Mouse (Mus musculus) liver, embryonic 12.5 days (tissue): Measurements from ENCODE around the gene Spa17. TPM values are rescaled to one million over a fixed set of nuclear protein-coding genes. Genes with fewer than 3 reads are reported as not detected.

ENCODE experiments used
- ATAC-seq: fragments of 200-750 bp; cut with Nextera tagmentation; 2 replicates; pipeline ENCODE4 v1.8.0; 2017; ENCODE audit warnings: moderate number of reproducible peaks, mild to moderate bottlenecking, moderate library complexity
- H3K27ac ChIP-seq: fragments of 300-500 bp; sonication (generic); 2 replicates; pipeline ENCODE4 v1.5.1; 2016; ENCODE audit warnings: mild to moderate bottlenecking
- H3K27me3 ChIP-seq: fragments of 300-500 bp; sonication (generic); replicated peaks from 2 replicates; pipeline ENCODE4 v1.6.1; 2016; ENCODE audit warnings: mild to moderate bottlenecking, moderate library complexity
- H3K36me3 ChIP-seq: fragments of 300-500 bp; sonication (generic); 2 replicates; pipeline ENCODE4 v1.6.1; 2016; ENCODE audit warnings: mild to moderate bottlenecking, moderate library complexity
- H3K4me1 ChIP-seq: fragments of 300-500 bp; sonication (generic); 2 replicates; pipeline ENCODE4 v1.6.1; 2016
- H3K4me2 ChIP-seq: fragments of 300-500 bp; sonication (generic); 2 replicates; pipeline ENCODE4 v1.6.1; 2016; ENCODE audit warnings: mild to moderate bottlenecking, moderate library complexity
- H3K4me3 ChIP-seq: fragments of 300-500 bp; sonication (generic); 2 replicates; pipeline ENCODE4 v1.5.1; 2016; ENCODE audit warnings: mild to moderate bottlenecking, moderate library complexity
- H3K9ac ChIP-seq: fragments of 300-500 bp; sonication (generic); 2 replicates; pipeline ENCODE4 v1.6.1; 2016; ENCODE audit warnings: mild to moderate bottlenecking, moderate library complexity
- H3K9me3 ChIP-seq: fragments of 300-500 bp; sonication (generic); replicated peaks from 2 replicates; pipeline ENCODE4 v1.6.1; 2016; ENCODE audit warnings: mild to moderate bottlenecking, moderate library complexity
- WGBS: fragments of 180-500 bp; shearing (Covaris S2); methylation state at CpG from one replicate; pipeline ENCODE4 v1.1.7; 2016; ENCODE audit not compliant: insufficient replicate concordance; 5-methylcytosine and 5-hydroxymethylcytosine counted together
- polyA plus RNA-seq: library from polyadenylated mRNA; unstranded; fragments of >200 nt; fragmentation: Nextera tagmentation; extraction: Ambion mirVana; gene quantifications from 2 replicates; pipeline ENCODE4 v1.2.1, GENCODE M21; 2016

The Spa17 gene
- polyA plus RNA-seq, 1 experiment from 2014 or later = 2.8 TPM

GRCm38 (mm10) chr9:37634269-37634668 is 20.7 kb upstream of the Spa17 start:
- H3K27me3 ChIP-seq = no peaks in the 10 kb centered on the region
- no peak overlapping the region for H3K9ac ChIP-seq
- no peaks in the 10 kb centered on the region for H3K9me3 ChIP-seq
- 86% methylated on average over 3 of the region's 3 CpGs for WGBS
- no peak overlapping the region for H3K4me3 ChIP-seq
- no peak overlapping the region for H3K4me2 ChIP-seq
- H3K27ac ChIP-seq = no peak overlapping the region
- ATAC-seq = no peak
- no peaks in the 10 kb centered on the region for H3K36me3 ChIP-seq
- no peaks in the 10 kb centered on the region for H3K4me1 ChIP-seq

- Histone ChIP-seq H3K9ac (no peak overlapping the region), H3K4me2 (no peak overlapping the region), H3K4me1 (no peaks in the 10 kb centered on the region), H3K36me3 (peaks cover 2% of the 10 kb centered on the region; the same call in 1 of the 2 replicates), H3K9me3 (no peaks in the 10 kb centered on the region), H3K27me3 (no peaks in the 10 kb centered on the region), H3K4me3 (no peak overlapping the region), H3K27ac (no peak overlapping the region)
- ATAC-seq = no peak
- 79% methylated on average over 2 of the region's 2 CpGs for WGBS
These were observed 18.8 kb upstream of the Spa17 start for GRCm38 (mm10) chr9:37632305-37632704.

GRCm38 (mm10) chr9:37629941-37630340 is 16.4 kb upstream of the Spa17 start:
- Histone ChIP-seq H3K36me3 (peaks cover 2% of the 10 kb centered on the region; the same call in 1 of the 2 replicates), H3K9me3 (no peaks in the 10 kb centered on the region), H3K27me3 (no peaks in the 10 kb centered on the region), H3K4me3 (no peak overlapping the region), H3K4me2 (no peak overlapping the region), H3K9ac (no peak overlapping the region), H3K27ac (no peak overlapping the region), H3K4me1 (no peaks in the 10 kb centered on the region)
- no peak for ATAC-seq
- WGBS = 57% methylated on average over 2 of the region's 2 CpGs

DNA sequence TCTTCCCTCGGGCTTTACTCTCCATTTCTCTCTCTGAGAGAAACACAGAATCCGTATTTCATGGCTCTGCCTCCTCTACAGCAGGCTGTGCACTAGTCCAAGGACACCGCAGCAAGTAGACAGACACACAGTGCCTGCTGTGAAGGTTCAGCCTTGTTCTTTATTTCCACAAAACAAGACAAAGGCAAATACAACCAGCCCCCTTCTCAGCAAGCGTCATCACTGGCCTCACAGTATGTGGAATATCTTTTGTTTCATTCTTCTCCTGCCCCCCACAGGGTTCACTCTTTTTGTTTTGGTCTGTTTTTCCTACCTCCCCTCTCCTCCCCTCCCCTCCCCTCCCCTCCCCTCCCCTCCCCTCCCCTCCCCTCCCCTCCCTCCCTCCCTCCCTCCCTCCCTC is 15.1 kb upstream of the Spa17 start:
- WGBS = 67% methylated on average over 4 of the region's 4 CpGs
- Histone ChIP-seq H3K27ac (no peak overlapping the region), H3K36me3 (peaks cover 2% of the 10 kb centered on the region; the same call in 1 of the 2 replicates), H3K4me2 (no peak overlapping the region), H3K4me1 (no peaks in the 10 kb centered on the region), H3K27me3 (no peaks in the 10 kb centered on the region), H3K9ac (no peak overlapping the region), H3K4me3 (no peak overlapping the region), H3K9me3 (no peaks in the 10 kb centered on the region)
- ATAC-seq = no peak

- Histone ChIP-seq H3K27ac (no peak overlapping the region), H3K27me3 (no peaks in the 10 kb centered on the region), H3K4me2 (no peak overlapping the region), H3K36me3 (peaks cover 2% of the 10 kb centered on the region; the same call in 1 of the 2 replicates), H3K4me3 (no peak overlapping the region), H3K9me3 (no peaks in the 10 kb centered on the region), H3K4me1 (no peaks in the 10 kb centered on the region), H3K9ac (no peak overlapping the region)
- ATAC-seq = no peak
- 88% methylated on average over 1 of the region's 1 CpGs for WGBS
These were observed 13.7 kb upstream of the Spa17 start for GRCm38 (mm10) chr9:37627263-37627662.

DNA sequence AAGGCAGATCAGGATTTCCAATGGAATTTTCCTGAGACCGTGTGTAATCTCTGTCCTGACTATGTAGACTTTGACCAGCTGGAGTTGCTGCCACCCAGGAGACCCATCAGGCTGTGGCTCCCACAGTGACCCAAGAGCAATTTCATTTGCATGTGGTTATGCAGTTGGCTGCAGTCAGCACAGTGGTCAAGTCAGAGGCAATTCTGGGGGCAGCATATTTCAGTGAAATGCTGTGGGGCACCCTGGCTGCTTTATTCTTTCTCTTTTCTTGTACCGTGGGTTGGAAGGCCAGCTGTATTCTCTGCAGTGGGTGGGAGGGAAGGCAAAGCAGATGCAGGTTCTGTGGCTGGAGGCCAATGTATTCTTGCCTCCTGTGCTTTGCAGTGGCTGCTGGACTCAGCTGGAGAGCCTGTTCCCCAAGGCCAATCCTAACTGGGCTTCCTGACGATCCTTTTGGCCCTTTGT is 12.6 kb upstream of the Spa17 start:
- WGBS = 30% methylated on average over 3 of the region's 3 CpGs
- H3K9me3 ChIP-seq = no peaks in the 10 kb centered on the region
- H3K27ac ChIP-seq = no peak overlapping the region
- no peak overlapping the region for H3K4me2 ChIP-seq
- H3K36me3 ChIP-seq = peaks cover 2% of the 10 kb centered on the region; the same call in 1 of the 2 replicates
- no peak overlapping the region for H3K9ac ChIP-seq
- H3K4me3 ChIP-seq = no peak overlapping the region
- H3K4me1 ChIP-seq = no peaks in the 10 kb centered on the region
- no peaks in the 10 kb centered on the region for H3K27me3 ChIP-seq
- no peak for ATAC-seq

DNA sequence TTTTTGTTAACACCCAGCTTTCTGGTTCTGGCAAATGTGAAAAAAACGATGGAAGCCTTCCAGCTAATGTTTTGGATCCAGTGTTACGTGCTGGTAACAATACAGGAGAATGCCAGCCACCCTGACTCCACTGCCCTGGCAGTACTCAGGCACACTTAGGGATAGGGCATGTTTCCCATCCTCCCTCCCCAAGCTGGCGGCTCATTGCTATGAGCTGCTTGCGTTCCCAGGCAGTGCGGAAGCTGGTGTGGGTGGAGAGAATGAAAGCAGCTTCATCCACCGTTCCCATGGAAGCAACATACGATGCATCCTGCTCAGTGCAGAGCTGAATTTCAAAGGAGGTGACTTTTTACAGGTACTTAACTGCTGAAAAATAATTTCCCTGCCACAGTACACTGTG is 12.1 kb upstream of the Spa17 start:
- H3K27ac ChIP-seq = no peak overlapping the region
- no peaks in the 10 kb centered on the region for H3K9me3 ChIP-seq
- H3K4me2 ChIP-seq = no peak overlapping the region
- H3K27me3 ChIP-seq = no peaks in the 10 kb centered on the region
- H3K36me3 ChIP-seq = peaks cover 2% of the 10 kb centered on the region; the same call in 1 of the 2 replicates
- no peak overlapping the region for H3K9ac ChIP-seq
- H3K4me1 ChIP-seq = no peaks in the 10 kb centered on the region
- no peak overlapping the region for H3K4me3 ChIP-seq
- ATAC-seq = no peak
- 58% methylated on average over 7 of the region's 7 CpGs for WGBS

GRCm38 (mm10) chr9:37625129-37625528 is 11.6 kb upstream of the Spa17 start:
- H3K4me2 ChIP-seq = no peak overlapping the region
- H3K9me3 ChIP-seq = no peaks in the 10 kb centered on the region
- no peak overlapping the region for H3K9ac ChIP-seq
- H3K4me1 ChIP-seq = no peaks in the 10 kb centered on the region
- no peak overlapping the region for H3K4me3 ChIP-seq
- no peak for ATAC-seq
- H3K27ac ChIP-seq = no peak overlapping the region
- H3K27me3 ChIP-seq = no peaks in the 10 kb centered on the region
- WGBS = 68% methylated on average over 3 of the region's 3 CpGs
- peaks cover 2% of the 10 kb centered on the region; the same call in 1 of the 2 replicates for H3K36me3 ChIP-seq

- H3K4me1 ChIP-seq = no peaks in the 10 kb centered on the region
- no peak for ATAC-seq
- no peaks in the 10 kb centered on the region for H3K27me3 ChIP-seq
- no peak overlapping the region for H3K4me3 ChIP-seq
- peaks cover 2% of the 10 kb centered on the region; the same call in 1 of the 2 replicates for H3K36me3 ChIP-seq
- H3K27ac ChIP-seq = no peak overlapping the region
- WGBS = 68% methylated on average over 1 of the region's 1 CpGs
- H3K4me2 ChIP-seq = no peak overlapping the region
- no peaks in the 10 kb centered on the region for H3K9me3 ChIP-seq
- no peak overlapping the region for H3K9ac ChIP-seq
These were observed 11.0 kb upstream of the Spa17 start for GRCm38 (mm10) chr9:37624502-37624901.

- no peak overlapping the region for H3K27ac ChIP-seq
- no peaks in the 10 kb centered on the region for H3K4me1 ChIP-seq
- no peak overlapping the region for H3K4me2 ChIP-seq
- no peaks in the 10 kb centered on the region for H3K9me3 ChIP-seq
- ATAC-seq = no peak
- no peaks in the 10 kb centered on the region for H3K27me3 ChIP-seq
- H3K4me3 ChIP-seq = no peak overlapping the region
- H3K36me3 ChIP-seq = peaks cover 2% of the 10 kb centered on the region; the same call in 1 of the 2 replicates
- H3K9ac ChIP-seq = no peak overlapping the region
- 76% methylated on average over 3 of the region's 3 CpGs for WGBS
These were observed 10.5 kb upstream of the Spa17 start for GRCm38 (mm10) chr9:37623981-37624380.

GRCm38 (mm10) chr9:37621290-37621689 is 7.8 kb upstream of the Spa17 start:
- Histone ChIP-seq H3K9ac (no peak overlapping the region), H3K36me3 (no peaks in the 10 kb centered on the region), H3K4me2 (no peak overlapping the region), H3K27ac (no peak overlapping the region), H3K4me3 (no peak overlapping the region), H3K27me3 (no peaks in the 10 kb centered on the region), H3K4me1 (no peaks in the 10 kb centered on the region), H3K9me3 (no peaks in the 10 kb centered on the region)
- no peak for ATAC-seq
- WGBS = 78% methylated on average over 6 of the region's 6 CpGs

DNA sequence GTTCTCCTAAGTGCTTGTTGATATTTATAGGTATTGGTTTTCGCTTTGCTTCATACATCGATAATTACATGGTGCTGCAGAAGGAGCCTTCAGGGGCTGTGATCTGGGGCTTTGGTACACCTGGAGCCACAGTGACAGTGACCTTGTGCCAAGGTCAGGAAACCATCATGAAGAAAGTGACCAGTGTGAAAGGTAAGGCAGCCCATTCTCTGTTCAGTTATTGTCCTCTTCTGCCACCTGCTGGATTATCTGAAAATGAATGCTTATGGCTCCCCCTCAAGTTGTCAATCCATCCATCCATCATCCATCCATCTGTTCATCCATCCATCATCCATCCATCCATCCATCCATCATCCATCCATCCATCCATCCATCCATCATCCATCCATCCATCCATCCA is 3.2 kb upstream of the Spa17 start:
- Histone ChIP-seq H3K9me3 (no peaks in the 10 kb centered on the region), H3K36me3 (no peaks in the 10 kb centered on the region), H3K4me1 (peaks cover 16% of the 10 kb centered on the region), H3K27ac (no peak overlapping the region), H3K27me3 (no peaks in the 10 kb centered on the region), H3K4me3 (no peak overlapping the region), H3K4me2 (no peak overlapping the region), H3K9ac (no peak overlapping the region)
- 40% methylated on average over 2 of the region's 2 CpGs for WGBS
- ATAC-seq = no peak

DNA sequence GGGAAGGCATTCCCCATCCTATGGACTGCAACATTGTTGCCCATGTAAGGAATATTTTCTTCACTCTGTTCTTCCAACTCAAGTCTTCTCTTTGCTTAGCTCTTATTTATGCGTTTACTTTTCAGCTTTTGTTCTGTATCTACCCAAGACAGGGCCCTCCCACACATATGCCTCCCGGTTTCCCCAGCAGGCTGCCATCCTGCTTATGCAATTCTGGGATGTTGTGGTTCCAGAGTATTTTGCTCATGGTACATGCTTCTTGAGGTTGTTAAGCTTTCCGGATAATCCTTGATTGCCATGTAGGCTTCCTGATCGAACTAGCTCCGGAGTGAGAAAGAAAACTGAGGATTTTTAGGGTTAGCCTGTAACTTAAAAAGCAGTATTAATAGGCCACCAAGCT is 1.7 kb upstream of the Spa17 start:
- Histone ChIP-seq H3K36me3 (no peaks in the 10 kb centered on the region), H3K27me3 (no peaks in the 10 kb centered on the region), H3K9me3 (no peaks in the 10 kb centered on the region), H3K9ac (no peak overlapping the region), H3K4me2 (no peak overlapping the region), H3K4me3 (no peak overlapping the region), H3K27ac (no peak overlapping the region), H3K4me1 (peaks cover 16% of the 10 kb centered on the region)
- 77% methylated on average over 5 of the region's 5 CpGs for WGBS
- ATAC-seq = no peak
